Mouse (Mus musculus) megakaryocyte, embryonic 14.5 days (primary cell): ENCODE data around the gene Cd93. TPM values are rescaled to one million over a fixed set of nuclear protein-coding genes. Genes with fewer than 3 reads are reported as not detected.

ENCODE experiments used
- H3K27me3 ChIP-seq: replicated peaks from 2 replicates; pipeline ENCODE3; 2012; ENCODE audit warnings: inconsistent platforms
- H3K36me3 ChIP-seq: replicated peaks from 2 replicates; pipeline ENCODE3; 2012; ENCODE audit warnings: low read length, inconsistent platforms, mixed read lengths
- H3K4me1 ChIP-seq: 2 replicates; pipeline ENCODE4 v1.6.1; 2012; ENCODE audit warnings: inconsistent platforms
- H3K4me3 ChIP-seq: replicated peaks from 2 replicates; pipeline ENCODE3; 2012; ENCODE audit warnings: moderate library complexity, mild to moderate bottlenecking, inconsistent platforms
- H3K9me3 ChIP-seq: 2 replicates; pipeline ENCODE4 v1.6.1; 2012; ENCODE audit warnings: inconsistent platforms
- FLI1 ChIP-seq: IDR thresholded peaks from 2 replicates; pipeline ENCODE4 v1.6.1; 2012; ENCODE audit warnings: low read length, inconsistent platforms, mixed read lengths
- GATA1 ChIP-seq: IDR thresholded peaks from 3 replicates; pipeline ENCODE4 v1.6.1; 2012; ENCODE audit warnings: mixed read lengths, low read length, inconsistent platforms, borderline replicate concordance
- polyA plus RNA-seq: library from polyadenylated mRNA; stranded (reverse); fragments of >175 nt; gene quantifications from 2 replicates; pipeline ENCODE4 v1.2.3, GENCODE M21; 2012; ENCODE audit warnings: low replicate concordance; ENCODE audit not compliant: insufficient read depth

Gene Cd93
- polyA plus RNA-seq, 1 experiment: 1.2 TPM

GRCm38 (mm10) chr2:148445616-148446015 lies 2.3 kb upstream of the Cd93 start:
- H3K4me1 ChIP-seq: peaks cover 48% of the 10 kb centered on the region
- peaks cover 2% of the 10 kb centered on the region for H3K27me3 ChIP-seq
- H3K4me3 ChIP-seq: no peak overlapping the region
- peaks cover 3% of the 10 kb centered on the region for H3K36me3 ChIP-seq
- TF ChIP-seq FLI1: no peak
- no peak for TF ChIP-seq GATA1
- no peaks in the 10 kb centered on the region for H3K9me3 ChIP-seq

DNA sequence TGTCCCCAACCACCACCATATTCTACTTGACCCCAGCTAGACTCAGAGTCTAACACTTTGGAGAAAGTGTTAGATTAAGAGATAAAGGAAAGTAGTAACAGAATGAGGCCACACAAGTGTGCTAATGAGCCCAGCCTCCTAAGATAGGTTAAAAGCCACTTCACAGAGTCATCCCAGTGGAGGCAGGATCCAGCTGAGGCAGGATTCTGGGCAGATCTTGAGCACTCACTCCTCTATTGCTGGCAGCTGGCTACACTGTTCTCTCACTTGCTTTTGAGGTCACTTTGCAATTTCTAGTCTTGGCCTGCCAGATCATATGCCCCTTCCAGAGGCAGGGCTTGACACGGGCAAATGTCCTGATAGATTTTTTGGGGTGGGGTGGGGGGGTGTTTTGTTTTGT lies 1.1 kb upstream of the Cd93 start:
- Histone ChIP-seq H3K4me1 (peaks cover 54% of the 10 kb centered on the region), H3K36me3 (peaks cover 3% of the 10 kb centered on the region), H3K9me3 (no peaks in the 10 kb centered on the region), H3K4me3 (no peak overlapping the region), H3K27me3 (peaks cover 2% of the 10 kb centered on the region)
- TF ChIP-seq GATA1: no peak
- TF ChIP-seq FLI1: no peak

GRCm38 (mm10) chr2:148442710-148443109 lies 653 bp downstream of the Cd93 start:
- Histone ChIP-seq H3K4me3 (peak overlapping the region; percentile 91), H3K27me3 (peaks cover 2% of the 10 kb centered on the region), H3K9me3 (no peaks in the 10 kb centered on the region), H3K4me1 (peaks cover 56% of the 10 kb centered on the region), H3K36me3 (peaks cover 14% of the 10 kb centered on the region)
- TF ChIP-seq FLI1 (no peak), GATA1 (no peak)

DNA sequence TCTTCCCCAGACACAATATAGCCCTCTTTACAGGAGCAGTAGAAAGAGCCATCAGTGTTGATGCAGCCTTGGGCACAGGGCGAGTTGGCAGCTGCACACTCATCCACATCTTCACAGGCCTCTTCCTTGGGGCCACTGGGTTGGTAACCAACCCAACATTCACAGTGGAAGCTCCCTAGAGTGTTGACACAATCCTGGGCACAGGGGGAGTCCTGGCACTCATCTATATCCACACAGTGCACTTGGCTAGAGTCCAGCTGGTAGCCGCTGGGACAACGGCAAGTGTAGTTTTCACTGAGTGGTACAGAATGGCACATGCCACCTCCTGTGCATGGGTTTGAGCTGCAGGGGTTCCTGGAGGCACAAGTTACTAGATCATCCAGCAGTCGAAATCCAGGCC lies 1.2 kb downstream of the Cd93 start:
- Histone ChIP-seq H3K4me3 (peak overlapping the region; percentile 91), H3K27me3 (peaks cover 2% of the 10 kb centered on the region), H3K36me3 (peaks cover 17% of the 10 kb centered on the region), H3K9me3 (no peaks in the 10 kb centered on the region), H3K4me1 (peaks cover 58% of the 10 kb centered on the region)
- no peak for TF ChIP-seq GATA1
- TF ChIP-seq FLI1: no peak

DNA sequence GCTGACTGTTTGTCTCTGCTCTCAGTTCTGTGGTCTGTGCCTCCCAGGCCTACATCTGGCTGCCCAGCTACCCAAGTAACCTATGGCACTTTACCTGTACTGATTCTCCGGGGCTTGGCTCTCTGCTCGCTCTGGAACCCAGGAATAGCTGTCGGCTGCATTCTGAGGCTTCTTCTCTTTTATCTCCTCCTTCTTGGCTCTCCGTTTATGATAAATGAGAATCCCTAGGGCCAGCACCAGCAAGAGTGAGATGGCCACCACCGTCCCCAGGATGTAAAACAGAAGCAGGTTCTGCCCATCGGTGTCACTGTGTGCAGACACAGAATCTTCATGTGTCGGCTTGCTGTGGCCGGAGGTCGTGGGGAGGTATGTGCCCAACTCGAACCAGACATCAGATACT lies 1.9 kb downstream of the Cd93 start:
- H3K4me3 ChIP-seq: peak overlapping the region; percentile 91

DNA sequence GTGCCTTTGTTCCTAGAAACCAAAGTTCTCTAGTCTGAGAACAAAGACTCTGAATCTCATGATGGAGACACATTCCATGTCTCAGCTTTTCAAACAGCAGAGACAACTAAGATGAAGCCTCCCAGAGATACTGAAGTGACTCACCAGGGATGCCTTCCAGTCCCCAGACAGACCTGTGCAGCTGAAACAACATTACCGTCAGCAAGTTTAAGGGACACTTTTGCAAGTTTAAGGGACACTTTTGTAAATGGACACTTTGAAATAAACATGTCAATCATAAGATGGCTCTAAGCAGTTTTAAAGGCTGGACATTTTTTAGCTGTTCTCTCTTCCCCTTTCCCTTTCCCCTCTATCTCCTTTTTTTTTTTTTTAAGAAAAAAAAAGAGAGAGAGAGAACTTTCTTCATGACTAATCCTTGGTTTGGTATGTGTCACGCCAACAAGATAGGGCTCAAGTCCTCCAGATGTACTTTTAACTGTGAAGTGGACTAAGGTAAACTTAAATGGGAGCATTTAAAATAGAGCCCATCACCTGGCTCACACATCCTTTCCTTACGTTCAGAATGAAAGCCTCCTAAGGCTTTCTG lies 3.6 kb downstream of the Cd93 start:
- TF ChIP-seq FLI1 (no peak), GATA1 (no peak)
- Histone ChIP-seq H3K36me3 (peaks cover 17% of the 10 kb centered on the region), H3K4me3 (peak overlapping the region; percentile 28), H3K27me3 (no peaks in the 10 kb centered on the region), H3K9me3 (no peaks in the 10 kb centered on the region), H3K4me1 (peaks cover 64% of the 10 kb centered on the region)

More for the DNA sequence above, 1.9 kb downstream of the Cd93 start:
- Histone ChIP-seq H3K36me3 (peaks cover 17% of the 10 kb centered on the region), H3K9me3 (no peaks in the 10 kb centered on the region), H3K27me3 (peaks cover 1% of the 10 kb centered on the region), H3K4me1 (peaks cover 65% of the 10 kb centered on the region)
- no peak for TF ChIP-seq GATA1
- no peak for TF ChIP-seq FLI1

- Histone ChIP-seq H3K27me3 (no peaks in the 10 kb centered on the region), H3K4me3 (no peak overlapping the region), H3K36me3 (peaks cover 15% of the 10 kb centered on the region), H3K9me3 (no peaks in the 10 kb centered on the region), H3K4me1 (peaks cover 32% of the 10 kb centered on the region)
- TF ChIP-seq FLI1: no peak
- TF ChIP-seq GATA1: no peak
Measured at GRCm38 (mm10) chr2:148436285-148436684, 7.1 kb downstream of the Cd93 start.

DNA sequence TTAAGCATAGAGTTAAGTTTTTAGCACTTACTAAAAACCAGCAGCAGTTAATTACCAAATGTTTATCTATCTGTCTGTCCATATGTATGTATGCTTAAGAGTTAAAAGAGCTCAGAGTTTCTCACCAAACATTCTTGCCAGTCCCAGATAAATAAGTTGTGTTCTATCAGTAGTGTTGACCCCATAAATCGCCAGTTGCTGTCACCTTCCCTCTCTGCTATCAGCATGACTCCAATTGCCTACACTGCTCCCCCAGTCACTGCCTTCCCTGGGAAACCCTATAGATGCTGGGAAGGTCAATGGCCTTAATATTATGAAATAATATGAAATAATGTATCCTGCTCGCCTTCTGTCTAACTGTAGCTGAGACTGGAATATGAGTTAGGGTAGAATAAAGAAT lies 11.0 kb downstream of the Cd93 start:
- Histone ChIP-seq H3K36me3 (no peaks in the 10 kb centered on the region), H3K27me3 (peaks cover 2% of the 10 kb centered on the region), H3K9me3 (no peaks in the 10 kb centered on the region), H3K4me1 (peaks cover 21% of the 10 kb centered on the region), H3K4me3 (no peak overlapping the region)
- TF ChIP-seq FLI1: no peak
- no peak for TF ChIP-seq GATA1

- no peaks in the 10 kb centered on the region for H3K9me3 ChIP-seq
- TF ChIP-seq GATA1 (no peak), FLI1 (no peak)
- no peak overlapping the region for H3K4me3 ChIP-seq
- peaks cover 2% of the 10 kb centered on the region for H3K27me3 ChIP-seq
- peaks cover 17% of the 10 kb centered on the region for H3K4me1 ChIP-seq
- no peaks in the 10 kb centered on the region for H3K36me3 ChIP-seq
Measured at GRCm38 (mm10) chr2:148430941-148431340, 12.4 kb downstream of the Cd93 start.

- Histone ChIP-seq H3K36me3 (no peaks in the 10 kb centered on the region), H3K4me1 (peaks cover 17% of the 10 kb centered on the region; the same call in 1 of the 2 replicates), H3K9me3 (no peaks in the 10 kb centered on the region), H3K27me3 (peaks cover 2% of the 10 kb centered on the region), H3K4me3 (no peak overlapping the region)
- TF ChIP-seq FLI1: no peak
- TF ChIP-seq GATA1: no peak
Measured at GRCm38 (mm10) chr2:148429001-148429505, 14.3 kb downstream of the Cd93 start.
